Mouse (Mus musculus): ENCODE measurements around the gene Psmb3.

The Psmb3 gene

GRCm38 (mm10) chr11:97745331-97745721 is 42.1 kb downstream of the Psmb3 start:
- CTCF ChIA-PET: no interaction called here

- CTCF ChIA-PET: no interaction called here
Observed at GRCm38 (mm10) chr11:97747773-97748172, 44.6 kb downstream of the Psmb3 start.

- CTCF ChIA-PET: no interaction called here
Observed at GRCm38 (mm10) chr11:97748496-97748895, 45.3 kb downstream of the Psmb3 start.

GRCm38 (mm10) chr11:97753277-97753676 is 50.1 kb downstream of the Psmb3 start:
- CTCF ChIA-PET: no interaction called here

GRCm38 (mm10) chr11:97758125-97758524 is 54.9 kb downstream of the Psmb3 start:
- CTCF ChIA-PET: no interaction called here

GRCm38 (mm10) chr11:97758942-97759341 is 55.7 kb downstream of the Psmb3 start:
- CTCF ChIA-PET: interaction anchor here (0.6 to 0.9 kb wide), 2 partner anchors 74 to 429 kb away, joined by 3 to 4 read pairs; no protein-coding TSS in a partner anchor

- CTCF ChIA-PET: no interaction called here
Observed at GRCm38 (mm10) chr11:97761638-97762037, 58.4 kb downstream of the Psmb3 start.

Measured in spleen, embryonic (tissue).